Mouse (Mus musculus) hindbrain, postnatal 0 days (tissue): ENCODE measurements around the gene Mark1. TPM values are rescaled to one million over a fixed set of nuclear protein-coding genes. Genes with fewer than 3 reads are reported as not detected.

Experiments used
- ATAC-seq: fragments of 200-750 bp; cut with Nextera tagmentation; 2 replicates; pipeline ENCODE4 v1.8.0; 2017; ENCODE audit warnings: mild to moderate bottlenecking, moderate TSS enrichment, moderate library complexity
- DNase-seq: peaks from one replicate; pipeline ENCODE4 v3.0.0-alpha.2; 2015; ENCODE audit warnings: low spot score
- H3K27ac ChIP-seq: fragments of 300-500 bp; sonication (generic); 2 replicates; pipeline ENCODE4 v1.5.1; 2014; ENCODE audit warnings: mild to moderate bottlenecking
- H3K27me3 ChIP-seq: fragments of 300-500 bp; sonication (generic); 2 replicates; pipeline ENCODE4 v1.6.1; 2014; ENCODE audit warnings: low read length, mixed read lengths; ENCODE audit not compliant: insufficient read depth
- H3K36me3 ChIP-seq: fragments of 300-500 bp; sonication (generic); 2 replicates; pipeline ENCODE4 v1.6.1; 2014; ENCODE audit warnings: low read length, mixed read lengths; ENCODE audit not compliant: insufficient read depth
- H3K4me1 ChIP-seq: fragments of 300-500 bp; sonication (generic); 2 replicates; pipeline ENCODE4 v1.6.1; 2014; ENCODE audit warnings: antibody characterized with exemption, low read length, mixed read lengths; ENCODE audit not compliant: insufficient read depth
- H3K4me2 ChIP-seq: fragments of 300-500 bp; sonication (generic); 2 replicates; pipeline ENCODE4 v1.6.1; 2014; ENCODE audit warnings: low read depth, mild to moderate bottlenecking, low read length, moderate library complexity, mixed read lengths
- H3K4me3 ChIP-seq: fragments of 300-500 bp; sonication (generic); 2 replicates; pipeline ENCODE4 v1.5.1; 2014; ENCODE audit warnings: low read length
- H3K9ac ChIP-seq: fragments of 300-500 bp; sonication (generic); replicated peaks from 2 replicates; pipeline ENCODE4 v1.6.1; 2014; ENCODE audit warnings: mild to moderate bottlenecking, low read length, moderate library complexity, mixed read lengths
- H3K9me3 ChIP-seq: fragments of 300-500 bp; sonication (generic); 2 replicates; pipeline ENCODE4 v1.6.1; 2016; ENCODE audit warnings: low read length, mixed read lengths
- CTCF ChIP-seq: IDR thresholded peaks from 2 replicates; pipeline ENCODE4 v1.5.1; 2016; ENCODE audit warnings: antibody characterized with exemption, control low read depth, low read depth
- WGBS: fragments of 180-500 bp; shearing (Covaris S2); extraction: QIAGEN DNeasy Blood & Tissue Kit; methylation state at CpG from one replicate; pipeline ENCODE4 v1.1.7; 2014; 5-methylcytosine and 5-hydroxymethylcytosine counted together
- polyA plus RNA-seq: library from polyadenylated mRNA; unstranded; fragments of >200 nt; fragmentation: Nextera tagmentation; extraction: Ambion mirVana; gene quantifications from 2 replicates; pipeline ENCODE4 v1.2.1, GENCODE M21; 2015
- total RNA-seq: library from RNA; depleted of rRNA; stranded (reverse); fragments of >200 nt; gene quantifications from 2 replicates; pipeline ENCODE4 v1.2.3, GENCODE M21; 2014

Gene Mark1
- total and polyA plus RNA-seq, 2 experiments from 2014 or later: 11.6 to 53.4 TPM

- TF ChIP-seq CTCF: no peak
- Histone ChIP-seq H3K4me1 (no peaks in the 10 kb centered on the region), H3K9me3 (no peaks in the 10 kb centered on the region), H3K36me3 (peaks cover 17% of the 10 kb centered on the region), H3K27ac (no peak overlapping the region), H3K27me3 (no peaks in the 10 kb centered on the region), H3K4me3 (no peak overlapping the region), H3K9ac (no peak overlapping the region), H3K4me2 (no peak overlapping the region)
- ATAC-seq: no peak
- 37% methylated on average over 7 of the region's 7 CpGs for WGBS
- no peak for DNase-seq
Observed at GRCm38 (mm10) chr1:184902886-184903285, 96.5 kb downstream of the Mark1 start.

GRCm38 (mm10) chr1:184897350-184897749, 102.0 kb downstream of the Mark1 start:
- Histone ChIP-seq H3K4me3 (no peak overlapping the region), H3K9me3 (no peaks in the 10 kb centered on the region), H3K27me3 (no peaks in the 10 kb centered on the region), H3K27ac (no peak overlapping the region), H3K9ac (no peak overlapping the region), H3K4me2 (no peak overlapping the region), H3K36me3 (peaks cover 7% of the 10 kb centered on the region; the same call in 1 of the 2 replicates), H3K4me1 (no peaks in the 10 kb centered on the region)
- WGBS: 79% methylated on average over 16 of the region's 16 CpGs
- DNase-seq (no peak), ATAC-seq (no peak)
- no peak for TF ChIP-seq CTCF

GRCm38 (mm10) chr1:184891998-184892397, 107.4 kb downstream of the Mark1 start:
- 82% methylated on average over 3 of the region's 3 CpGs for WGBS
- no peaks in the 10 kb centered on the region for H3K4me1 ChIP-seq

GRCm38 (mm10) chr1:184889454-184889853, 109.9 kb downstream of the Mark1 start:
- DNase-seq (no peak), ATAC-seq (no peak)
- Histone ChIP-seq H3K4me3 (no peak overlapping the region), H3K9ac (no peak overlapping the region), H3K27ac (no peak overlapping the region), H3K27me3 (no peaks in the 10 kb centered on the region), H3K4me2 (no peak overlapping the region), H3K9me3 (no peaks in the 10 kb centered on the region), H3K36me3 (no peaks in the 10 kb centered on the region), H3K4me1 (no peaks in the 10 kb centered on the region)
- no peak for TF ChIP-seq CTCF
- 90% methylated on average over 6 of the region's 6 CpGs for WGBS

More at GRCm38 (mm10) chr1:184891998-184892397, 107.4 kb downstream of the Mark1 start:
- no peak for ATAC-seq
- H3K27ac ChIP-seq: no peak overlapping the region
- no peak overlapping the region for H3K4me2 ChIP-seq
- no peak for DNase-seq
- H3K9me3 ChIP-seq: no peaks in the 10 kb centered on the region
- H3K9ac ChIP-seq: no peak overlapping the region
- TF ChIP-seq CTCF: peak; percentile 54
- no peaks in the 10 kb centered on the region for H3K27me3 ChIP-seq
- no peak overlapping the region for H3K4me3 ChIP-seq
- no peaks in the 10 kb centered on the region for H3K36me3 ChIP-seq

- H3K4me2 ChIP-seq: no peak overlapping the region
- H3K27me3 ChIP-seq: peaks cover 19% of the 10 kb centered on the region
- H3K9me3 ChIP-seq: no peaks in the 10 kb centered on the region
- no peak for DNase-seq
- H3K9ac ChIP-seq: no peak overlapping the region
- H3K4me1 ChIP-seq: no peaks in the 10 kb centered on the region
- no peaks in the 10 kb centered on the region for H3K36me3 ChIP-seq
- no peak overlapping the region for H3K4me3 ChIP-seq
- H3K27ac ChIP-seq: no peak overlapping the region
- 63% methylated on average over 1 of the region's 1 CpGs for WGBS
- no peak for TF ChIP-seq CTCF
- no peak for ATAC-seq
Observed at GRCm38 (mm10) chr1:184886160-184886559, 113.2 kb downstream of the Mark1 start.

- H3K9me3 ChIP-seq: no peaks in the 10 kb centered on the region
- peak within 1 kb of the TSS; percentile 40 for H3K4me3 ChIP-seq
- peak; percentile 39 for DNase-seq
- H3K27ac ChIP-seq: no peak within 1 kb of the TSS
- peaks cover 19% of the 10 kb centered on the region for H3K27me3 ChIP-seq
- peak; percentile 77 for ATAC-seq
- 3% methylated on average over 73 of the region's 77 CpGs for WGBS
- peak within 1 kb of the TSS; percentile 39; the same call in 1 of the 2 replicates for H3K9ac ChIP-seq
- peak within 1 kb of the TSS; percentile 63 for H3K4me2 ChIP-seq
- H3K4me1 ChIP-seq: no peaks in the 10 kb centered on the region
- peak; percentile 52 for TF ChIP-seq CTCF
- no peaks in the 10 kb centered on the region for H3K36me3 ChIP-seq
Observed at GRCm38 (mm10) chr1:184882281-184883268, 116.8 kb downstream of the Mark1 start, which contains the start of gene C130074G19Rik. Gene C130074G19Rik, minus strand, starts transcription at chr1:184883218.

GRCm38 (mm10) chr1:184881861-184882260, 117.5 kb downstream of the Mark1 start:
- 75% methylated on average over 7 of the region's 7 CpGs for WGBS
- Histone ChIP-seq H3K36me3 (no peaks in the 10 kb centered on the region), H3K27ac (no peak overlapping the region), H3K9me3 (no peaks in the 10 kb centered on the region), H3K4me2 (peak overlapping the region; percentile 63), H3K9ac (no peak overlapping the region), H3K4me1 (no peaks in the 10 kb centered on the region), H3K4me3 (peak overlapping the region; percentile 40), H3K27me3 (peaks cover 19% of the 10 kb centered on the region)
- DNase-seq (no peak), ATAC-seq (no peak)
- no peak for TF ChIP-seq CTCF
